ENCODE assay signal across 8 mouse cellular contexts in genomic region chr6:52502986-52503385, GRCm38 (mm10).
"Had no signal": no experiment of that assay in that cellular context is flagged by ENCODE, and none has a peak within 500 bp of the region (broad histone marks: within the 10 kb centered on the region; RNA-seq: fewer than 3 reads in every experiment).

No protein-coding gene starts in this region.

- DNase-seq: kidney, postnatal 25 days; layer of hippocampus, adult 9-11 months; liver; lung, adult 18-20 months; right cerebral cortex, adult 18-20 months; right cerebral cortex, postnatal 25 days; spleen, adult 18-20 months; thymus, postnatal 25 days had no signal
